Mouse (Mus musculus) limb, embryonic 13.5 days (tissue): ENCODE results near the gene Hif3a. TPM values are rescaled to one million over a fixed set of nuclear protein-coding genes. Genes with fewer than 3 reads are reported as not detected.
A peak's percentile ranks its signal among the peaks of the same experiment; 100 is the strongest.

Source experiments
- ATAC-seq: fragments of 200-750 bp; cut with Nextera tagmentation; 2 replicates; pipeline ENCODE4 v1.8.0; 2017; ENCODE audit warnings: low read depth, moderate number of reproducible peaks, moderate TSS enrichment; ENCODE audit not compliant: low FRiP score
- H3K27ac ChIP-seq: fragments of 300-500 bp; sonication (generic); 2 replicates; pipeline ENCODE4 v1.5.1; 2015; ENCODE audit warnings: inconsistent platforms, mild to moderate bottlenecking, moderate library complexity
- H3K27me3 ChIP-seq: fragments of 300-500 bp; sonication (generic); 2 replicates; pipeline ENCODE4 v1.6.1; 2015; ENCODE audit warnings: mild to moderate bottlenecking, inconsistent platforms
- H3K36me3 ChIP-seq: fragments of 300-500 bp; sonication (generic); 2 replicates; pipeline ENCODE4 v1.6.1; 2015; ENCODE audit warnings: inconsistent platforms, mild to moderate bottlenecking, moderate library complexity
- H3K4me1 ChIP-seq: fragments of 300-500 bp; sonication (generic); 2 replicates; pipeline ENCODE4 v1.6.1; 2015; ENCODE audit warnings: inconsistent platforms
- H3K4me2 ChIP-seq: fragments of 300-500 bp; sonication (generic); replicated peaks from 2 replicates; pipeline ENCODE4 v1.6.1; 2015; ENCODE audit warnings: inconsistent platforms, mild to moderate bottlenecking, moderate library complexity
- H3K4me3 ChIP-seq: fragments of 300-500 bp; sonication (generic); 2 replicates; pipeline ENCODE4 v1.5.1; 2015; ENCODE audit warnings: moderate library complexity, mild to moderate bottlenecking, inconsistent platforms
- H3K9ac ChIP-seq: fragments of 300-500 bp; sonication (generic); 2 replicates; pipeline ENCODE4 v1.6.1; 2015; ENCODE audit warnings: mild to moderate bottlenecking, inconsistent platforms
- H3K9me3 ChIP-seq: fragments of 300-500 bp; sonication (generic); 2 replicates; pipeline ENCODE4 v1.6.1; 2016; ENCODE audit warnings: inconsistent platforms
- WGBS: fragments of 180-500 bp; shearing (Covaris S2); methylation state at CpG from one replicate; pipeline ENCODE4 v1.1.7; 2015; 5-methylcytosine and 5-hydroxymethylcytosine counted together
- polyA plus RNA-seq: library from polyadenylated mRNA; unstranded; fragments of >200 nt; fragmentation: Nextera tagmentation; extraction: Ambion mirVana; gene quantifications from 2 replicates; pipeline ENCODE4 v1.2.1, GENCODE M21; 2015

The Hif3a gene
- polyA plus RNA-seq, 1 experiment from 2014 or later: 14.9 TPM

DNA sequence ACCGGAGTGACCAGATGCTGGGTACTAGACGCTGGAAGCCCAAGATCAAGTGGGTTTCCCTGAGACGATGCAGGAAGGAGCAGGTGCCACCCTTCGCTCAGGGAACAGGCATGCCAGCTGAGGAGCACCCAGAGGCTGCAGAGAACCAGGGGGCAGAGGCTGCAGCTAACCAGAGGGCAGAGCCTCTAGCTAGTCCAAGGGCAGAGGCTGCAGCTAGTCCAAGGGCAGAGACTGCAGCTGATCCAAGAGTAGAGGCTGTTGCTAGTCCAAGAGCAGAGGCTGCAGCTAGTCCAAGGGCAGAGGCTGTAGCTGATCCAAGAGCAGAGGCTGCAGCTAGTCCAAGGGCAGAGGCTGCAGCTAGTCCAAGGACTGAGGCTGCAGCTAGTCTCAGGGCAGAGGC lies 66.9 kb downstream of the Hif3a start:
- Histone ChIP-seq H3K4me1 (peaks cover 71% of the 10 kb centered on the region), H3K27me3 (no peaks in the 10 kb centered on the region), H3K4me2 (peak overlapping the region; percentile 88), H3K9me3 (no peaks in the 10 kb centered on the region), H3K27ac (no peak overlapping the region; the same call in 1 of the 2 replicates), H3K36me3 (peaks cover 48% of the 10 kb centered on the region), H3K4me3 (peak overlapping the region; percentile 77), H3K9ac (peak overlapping the region; percentile 90)
- no peak for ATAC-seq
- WGBS: 90% methylated on average over 4 of the region's 4 CpGs

DNA sequence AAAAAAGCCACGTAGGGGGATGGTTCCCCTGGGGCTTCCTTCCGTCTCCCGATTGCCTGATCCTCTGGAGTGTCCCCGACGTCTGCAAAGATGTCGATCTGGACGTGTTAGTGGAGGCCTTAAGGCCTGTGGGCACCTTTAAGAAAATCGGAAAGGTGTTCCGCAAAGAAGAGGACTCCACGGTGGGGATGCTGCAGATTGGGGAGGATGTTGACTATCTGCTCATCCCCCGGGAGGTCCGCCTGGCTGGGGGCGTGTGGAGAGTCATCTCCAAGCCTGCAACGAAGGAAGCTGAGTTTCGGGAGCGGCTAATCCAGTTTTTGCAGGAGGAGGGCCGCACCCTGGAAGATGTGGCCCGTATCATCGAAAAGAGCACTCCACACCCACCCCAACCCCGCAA lies 67.8 kb downstream of the Hif3a start:
- peak overlapping the region; percentile 77 for H3K4me3 ChIP-seq
- peak overlapping the region; percentile 90 for H3K9ac ChIP-seq
- WGBS: 4% methylated on average over 20 of the region's 20 CpGs
- no peaks in the 10 kb centered on the region for H3K27me3 ChIP-seq
- peaks cover 79% of the 10 kb centered on the region for H3K4me1 ChIP-seq
- peak overlapping the region; percentile 88 for H3K4me2 ChIP-seq
- H3K27ac ChIP-seq: peak overlapping the region; percentile 91
- ATAC-seq: no peak
- no peaks in the 10 kb centered on the region for H3K9me3 ChIP-seq
- peaks cover 39% of the 10 kb centered on the region for H3K36me3 ChIP-seq

DNA sequence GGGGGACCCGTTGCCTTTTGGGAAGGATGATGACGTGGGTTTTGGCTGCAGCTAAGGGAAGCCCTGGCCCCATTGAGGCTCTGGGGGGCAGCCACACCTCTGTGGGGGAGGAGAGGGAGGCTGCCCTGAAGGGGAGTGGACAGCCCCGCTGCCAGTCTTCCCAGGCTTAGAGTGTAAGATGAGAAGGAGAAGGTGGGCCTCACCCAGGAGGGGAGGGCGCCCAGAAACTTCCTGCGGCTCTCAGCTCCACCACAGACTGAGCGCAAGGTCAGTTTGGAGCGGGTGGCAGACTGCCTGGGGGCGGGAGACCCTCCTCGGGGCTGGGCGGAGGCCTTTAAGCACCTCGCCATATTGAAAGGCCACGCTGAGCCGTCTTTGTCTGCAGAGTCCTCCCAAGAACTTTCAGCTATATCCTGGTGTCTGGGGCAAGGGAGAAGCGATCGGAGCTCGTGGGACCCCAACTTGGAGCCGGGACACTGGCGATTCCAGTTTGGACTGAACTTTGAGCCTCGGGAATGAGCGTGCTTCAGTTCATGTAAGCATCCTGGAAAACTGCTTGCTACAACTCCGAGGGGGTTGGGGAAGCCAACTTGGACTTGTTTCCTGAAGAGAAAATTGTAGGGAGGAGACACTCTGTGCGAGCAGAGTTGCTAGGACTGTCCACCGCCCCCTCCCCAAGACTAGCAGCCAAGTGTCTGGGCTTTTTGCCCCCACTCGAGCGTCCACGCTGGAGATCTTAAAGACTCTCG lies 68.4 kb downstream of the Hif3a start:
- Histone ChIP-seq H3K9ac (peak overlapping the region; percentile 90), H3K4me1 (peaks cover 79% of the 10 kb centered on the region), H3K36me3 (peaks cover 35% of the 10 kb centered on the region), H3K4me3 (peak overlapping the region; percentile 77), H3K27ac (peak overlapping the region; percentile 91), H3K9me3 (no peaks in the 10 kb centered on the region), H3K4me2 (peak overlapping the region; percentile 88), H3K27me3 (no peaks in the 10 kb centered on the region)
- peak; percentile 94 for ATAC-seq
- WGBS: under 1% methylated on average over 27 of the region's 27 CpGs

DNA sequence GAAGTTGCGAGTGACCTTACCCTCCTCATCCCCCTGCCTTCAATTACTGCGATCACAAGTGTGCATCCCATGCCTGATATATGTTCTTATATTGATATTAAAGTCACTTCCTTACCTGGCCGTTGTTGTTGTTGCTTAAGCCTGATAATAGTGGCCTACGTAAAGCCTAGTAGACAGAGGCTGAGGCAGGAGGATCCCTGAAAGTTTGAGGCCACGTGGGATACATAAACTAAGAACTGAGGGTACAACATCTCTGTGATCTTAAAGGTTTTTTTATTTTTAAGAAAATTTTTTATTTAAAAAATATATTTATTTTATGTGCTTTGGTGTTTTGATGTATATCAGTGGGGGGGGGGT lies 69.8 kb downstream of the Hif3a start, which contains the start of gene Ccdc8:
TSS of gene Ccdc8 (plus strand) at position 258 of the 357 bp plus-strand sequence.
- Histone ChIP-seq H3K36me3 (peaks cover 21% of the 10 kb centered on the region), H3K27ac (peak within 1 kb of the TSS; percentile 94), H3K27me3 (no peaks in the 10 kb centered on the region), H3K9ac (peak within 1 kb of the TSS; percentile 90), H3K4me1 (peaks cover 80% of the 10 kb centered on the region), H3K4me3 (peak within 1 kb of the TSS; percentile 77), H3K9me3 (no peaks in the 10 kb centered on the region), H3K4me2 (peak within 1 kb of the TSS; percentile 88)
- no peak for ATAC-seq
- WGBS: 93% methylated on average over 5 of the region's 5 CpGs

DNA sequence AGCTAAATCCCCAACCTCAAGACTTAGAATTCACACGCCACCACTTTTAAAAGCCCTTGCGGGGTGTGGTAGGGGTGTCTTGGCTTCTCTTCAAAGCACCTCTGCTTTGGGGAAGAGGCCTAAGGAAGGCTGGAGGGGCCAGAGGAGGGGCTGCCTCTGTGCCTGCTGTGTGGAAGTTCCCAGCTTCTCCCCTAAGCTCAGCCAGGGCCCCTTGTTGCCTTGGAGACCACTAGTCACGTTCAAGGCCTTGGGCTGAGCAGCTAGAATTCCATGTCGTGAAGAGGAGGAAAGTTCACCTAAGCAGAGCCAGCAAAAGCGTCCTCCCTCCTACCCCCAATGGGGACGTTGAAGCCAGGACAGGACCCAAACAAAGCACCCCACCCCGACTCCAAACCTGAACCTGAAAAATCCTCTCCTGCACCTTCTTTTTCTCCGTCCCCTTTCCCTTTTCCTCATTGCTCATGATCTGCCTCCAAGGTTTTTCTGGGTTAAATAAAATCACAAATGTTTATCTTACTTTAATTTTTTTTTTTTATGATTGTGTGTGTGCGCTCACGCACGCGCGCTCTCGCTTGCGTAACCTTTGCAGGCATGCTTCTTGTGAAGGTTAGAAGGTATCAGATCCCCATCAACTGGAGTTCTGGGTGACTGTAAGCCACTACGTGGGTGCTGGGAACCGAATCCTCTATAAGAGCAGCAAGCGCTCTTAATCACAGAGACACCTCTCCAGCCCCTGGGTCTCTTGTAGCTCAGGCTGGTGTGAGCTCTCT lies 70.4 kb downstream of the Hif3a start:
- WGBS: 45% methylated on average over 18 of the region's 18 CpGs
- no peaks in the 10 kb centered on the region for H3K9me3 ChIP-seq
- ATAC-seq: peak; percentile 76
- H3K4me2 ChIP-seq: peak overlapping the region; percentile 52
- peak overlapping the region; percentile 0; the same call in 1 of the 2 replicates for H3K4me3 ChIP-seq
- H3K36me3 ChIP-seq: peaks cover 15% of the 10 kb centered on the region
- no peaks in the 10 kb centered on the region for H3K27me3 ChIP-seq
- H3K9ac ChIP-seq: no peak overlapping the region
- H3K4me1 ChIP-seq: peaks cover 80% of the 10 kb centered on the region
- H3K27ac ChIP-seq: peak overlapping the region; percentile 94

DNA sequence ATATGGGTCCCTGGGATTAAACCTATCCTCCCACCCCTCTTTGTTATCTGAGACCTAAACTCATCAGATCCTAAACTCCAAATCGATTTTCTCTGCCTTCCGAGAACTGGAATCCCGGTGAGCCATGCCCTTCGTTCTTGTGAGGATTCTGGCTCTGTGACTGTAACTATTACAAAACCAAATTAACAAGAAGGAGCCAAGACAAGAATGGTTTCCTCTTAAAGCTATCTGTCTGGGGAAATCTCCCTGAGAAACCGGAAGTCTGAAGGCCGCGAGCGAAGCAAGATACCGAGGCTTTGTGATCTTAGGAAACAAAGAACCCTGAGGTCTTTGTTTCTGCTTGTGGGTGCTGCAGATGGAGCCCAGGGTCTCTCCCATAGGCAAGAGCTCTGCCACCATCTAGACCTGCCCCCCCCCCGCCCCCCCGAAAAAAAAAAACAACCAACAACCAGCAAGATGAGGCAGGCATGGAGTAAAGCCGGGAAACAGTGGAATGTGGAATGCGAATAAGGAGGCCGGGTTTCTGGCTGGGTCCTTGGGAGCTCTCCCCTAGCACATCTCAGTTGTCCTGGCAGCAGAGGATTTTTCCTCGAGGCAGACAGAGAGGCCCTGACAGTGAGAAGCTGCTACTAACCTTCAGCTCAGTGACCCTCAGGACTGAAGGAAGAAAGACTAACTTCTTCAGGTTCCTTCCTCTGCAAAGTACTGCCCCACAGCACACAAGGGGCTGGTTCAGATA lies 72.1 kb downstream of the Hif3a start:
- H3K9ac ChIP-seq: no peak overlapping the region
- H3K4me1 ChIP-seq: peaks cover 65% of the 10 kb centered on the region
- H3K27me3 ChIP-seq: no peaks in the 10 kb centered on the region
- 0 out of 2 replicates have a peak overlapping the region, but pooled peaks have one; percentile 4 for H3K4me2 ChIP-seq
- peaks cover under 1% of the 10 kb centered on the region; the same call in 1 of the 2 replicates for H3K36me3 ChIP-seq
- ATAC-seq: no peak
- no peak overlapping the region for H3K4me3 ChIP-seq
- no peaks in the 10 kb centered on the region for H3K9me3 ChIP-seq
- peak overlapping the region; percentile 94 for H3K27ac ChIP-seq
- WGBS: 42% methylated on average over 15 of the region's 15 CpGs

DNA sequence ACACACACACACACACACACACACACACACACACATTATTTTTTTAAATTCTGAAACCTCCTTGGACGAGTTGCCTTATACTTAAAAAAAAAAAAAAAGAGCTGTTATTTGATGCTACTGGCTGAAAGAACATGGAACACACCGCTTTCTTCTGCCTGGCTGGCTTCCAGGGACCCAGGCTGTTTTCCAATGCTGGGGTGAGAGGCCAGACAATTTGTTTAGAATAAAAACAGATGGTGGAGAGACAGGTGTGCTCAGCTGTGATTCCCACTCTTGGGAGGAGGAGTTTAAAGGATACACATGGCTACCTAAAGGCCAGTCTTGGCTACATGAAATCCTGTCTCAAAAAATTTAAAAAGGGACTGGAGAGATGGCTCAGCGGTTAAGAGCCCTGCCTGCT lies 73.8 kb downstream of the Hif3a start:
- H3K4me2 ChIP-seq: no peak overlapping the region
- H3K27ac ChIP-seq: peak overlapping the region; percentile 45; the same call in 1 of the 2 replicates
- H3K9me3 ChIP-seq: no peaks in the 10 kb centered on the region
- no peak overlapping the region for H3K9ac ChIP-seq
- WGBS: 22% methylated on average over 3 of the region's 3 CpGs
- H3K36me3 ChIP-seq: no peaks in the 10 kb centered on the region
- peaks cover 58% of the 10 kb centered on the region for H3K4me1 ChIP-seq
- H3K27me3 ChIP-seq: no peaks in the 10 kb centered on the region
- H3K4me3 ChIP-seq: no peak overlapping the region
- ATAC-seq: 0 out of 2 replicates have a peak, but pooled peaks have one; percentile 34

DNA sequence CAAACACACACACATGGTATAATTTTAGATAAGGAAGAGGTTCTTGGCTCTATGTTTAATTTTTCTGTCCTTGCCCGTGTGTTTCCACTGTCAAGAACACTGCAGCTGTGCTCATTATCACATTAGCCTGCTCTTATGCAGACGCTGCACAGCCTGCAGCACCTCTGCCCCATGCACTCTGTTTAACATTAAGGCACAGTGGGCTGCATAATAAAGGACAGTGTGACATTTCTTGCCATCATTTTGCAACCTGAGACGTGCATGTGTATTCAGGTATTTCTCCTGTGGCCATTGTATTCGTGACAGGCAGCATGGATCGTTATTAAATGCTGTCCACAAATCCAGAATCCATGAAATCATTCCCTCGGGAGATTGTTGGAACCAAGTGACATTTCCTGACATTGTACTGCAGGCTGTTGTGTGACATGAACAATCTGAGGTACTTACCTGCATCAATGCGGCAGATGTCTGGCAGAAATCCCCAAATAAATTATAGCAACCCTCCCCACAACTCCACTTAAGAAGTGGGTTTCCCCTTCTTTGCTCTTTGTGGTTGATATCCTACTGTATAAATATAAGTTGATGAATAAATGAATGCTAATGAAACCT lies 74.6 kb downstream of the Hif3a start:
- Histone ChIP-seq H3K27ac (peak overlapping the region; percentile 45), H3K9me3 (no peaks in the 10 kb centered on the region), H3K4me3 (no peak overlapping the region), H3K4me1 (peaks cover 60% of the 10 kb centered on the region), H3K9ac (no peak overlapping the region), H3K4me2 (no peak overlapping the region), H3K27me3 (no peaks in the 10 kb centered on the region), H3K36me3 (no peaks in the 10 kb centered on the region)
- 30% methylated on average over 7 of the region's 7 CpGs for WGBS
- ATAC-seq: no peak

DNA sequence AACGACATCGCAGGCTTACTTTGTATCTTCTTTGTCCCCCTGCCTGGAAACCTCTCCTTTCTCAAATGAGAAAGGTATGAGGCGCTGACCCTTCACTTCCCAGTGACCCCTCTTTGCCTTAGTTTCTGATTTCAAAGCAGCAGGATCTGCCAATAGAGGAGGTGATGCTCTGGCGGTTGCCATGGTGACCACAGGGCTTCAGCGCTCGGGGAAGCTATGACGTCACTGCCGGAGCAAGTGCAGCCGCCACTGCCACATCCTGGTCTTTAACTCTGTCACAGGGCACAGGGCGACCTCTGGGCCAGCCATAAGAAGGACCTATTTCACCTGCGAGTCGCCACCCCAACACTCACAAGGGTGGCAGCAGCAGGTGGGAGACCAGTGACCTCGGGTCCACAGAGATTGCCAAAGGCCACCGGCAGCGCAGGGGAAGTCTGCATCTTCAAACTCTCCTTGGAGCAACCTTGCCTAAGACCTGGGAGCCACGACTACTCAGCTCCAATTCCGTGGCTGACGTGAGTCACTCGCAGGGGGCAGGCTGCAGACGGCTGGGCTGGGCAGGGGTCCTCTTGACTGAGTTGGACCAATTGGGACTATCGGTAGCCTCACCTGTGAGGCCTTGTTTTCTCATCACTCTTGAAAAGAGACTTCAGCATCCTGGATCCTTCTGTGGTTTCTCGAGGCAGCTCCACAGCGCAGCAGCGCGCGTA lies 79.2 kb downstream of the Hif3a start, which contains the start of gene Gm42372:
TSS of gene Gm42372 (plus strand) at position 228 of the 710 bp plus-strand sequence.
- no peaks in the 10 kb centered on the region for H3K9me3 ChIP-seq
- H3K9ac ChIP-seq: no peak within 1 kb of the TSS
- no peak within 1 kb of the TSS for H3K27ac ChIP-seq
- no peaks in the 10 kb centered on the region for H3K27me3 ChIP-seq
- 21% methylated on average over 26 of the region's 26 CpGs for WGBS
- peaks cover 43% of the 10 kb centered on the region for H3K4me1 ChIP-seq
- H3K4me2 ChIP-seq: peak within 1 kb of the TSS; percentile 60
- peak within 1 kb of the TSS; percentile 28 for H3K4me3 ChIP-seq
- no peaks in the 10 kb centered on the region for H3K36me3 ChIP-seq
- ATAC-seq: no peak
